Mouse (Mus musculus): ENCODE results near the gene Tspan31. TPM values are rescaled to one million over a fixed set of nuclear protein-coding genes. Genes with fewer than 3 reads are reported as not detected.
A peak's percentile ranks its signal among the peaks of the same experiment; 100 is the strongest.

Gene Tspan31
- total RNA-seq, 2 experiments from 2014 or later, result 61.6 to 82.5 TPM

GRCm38 (mm10) chr10:127047954-127048353 lies 22.1 kb downstream of the Tspan31 start, which contains the start of gene Cyp27b1:
Cyp27b1 (plus strand) TSS chr10:127048250.
- no peak for ATAC-seq (ENCODE audit: poor library complexity, severe bottlenecking)

- ATAC-seq (ENCODE audit: poor library complexity, severe bottlenecking), result no peak
Measured at GRCm38 (mm10) chr10:127043187-127043586, 26.9 kb downstream of the Tspan31 start.

- no peak for ATAC-seq (ENCODE audit: poor library complexity, severe bottlenecking)
Measured at GRCm38 (mm10) chr10:127042468-127043115, 27.5 kb downstream of the Tspan31 start.

GRCm38 (mm10) chr10:127041774-127042338 lies 28.2 kb downstream of the Tspan31 start:
- peak; percentile 90 for ATAC-seq (ENCODE audit: poor library complexity, severe bottlenecking)

- peak; percentile 53 for ATAC-seq (ENCODE audit: poor library complexity, severe bottlenecking)
Measured at GRCm38 (mm10) chr10:127041274-127041766, 28.7 kb downstream of the Tspan31 start, which contains the start of the genes Mettl1 and Eef1akmt3. Mettl1 (plus strand) TSS chr10:127041414. Eef1akmt3 (minus strand) TSS chr10:127041513.

GRCm38 (mm10) chr10:127040569-127041214 lies 29.4 kb downstream of the Tspan31 start:
- ATAC-seq (ENCODE audit: poor library complexity, severe bottlenecking), result peak; percentile 21

GRCm38 (mm10) chr10:127037641-127038040 lies 32.4 kb downstream of the Tspan31 start:
- no peak for ATAC-seq (ENCODE audit: poor library complexity, severe bottlenecking)

- ATAC-seq (ENCODE audit: poor library complexity, severe bottlenecking), result no peak
Measured at GRCm38 (mm10) chr10:127036273-127036672, 33.8 kb downstream of the Tspan31 start.

- no peak for ATAC-seq (ENCODE audit: poor library complexity, severe bottlenecking)
Measured at GRCm38 (mm10) chr10:127033301-127033741, 36.7 kb downstream of the Tspan31 start.

GRCm38 (mm10) chr10:127030336-127031296 lies 39.4 kb downstream of the Tspan31 start, which contains the start of gene Tsfm:
Tsfm (minus strand) TSS chr10:127030840.
- peak; percentile 100 for ATAC-seq (ENCODE audit: poor library complexity, severe bottlenecking)

GRCm38 (mm10) chr10:127018422-127018821 lies 51.6 kb downstream of the Tspan31 start:
- no peak for ATAC-seq (ENCODE audit: poor library complexity, severe bottlenecking)

Other genes with a start within 250 kb of the Tspan31 start
- gene Atp23, start 168.9 kb downstream of the Tspan31 start, total RNA-seq (2015), result 7.0 and 8.6 TPM in 2 replicates
- 3.5 and 5.1 TPM in 2 replicates for gene Atp23, start 168.9 kb downstream of the Tspan31 start, total RNA-seq (2017)
- 73.2 and 75.2 TPM in 2 replicates for gene Ctdsp2, start 91.5 kb downstream of the Tspan31 start, total RNA-seq (2015)
- 38.0 and 41.9 TPM in 2 replicates for gene Ctdsp2, start 91.5 kb downstream of the Tspan31 start, total RNA-seq (2017)
- gene Avil, start 69.6 kb downstream of the Tspan31 start, total RNA-seq (2015), result 0.07 TPM in 1 of 2 replicates, not detected in the other
- 0.04 and 0.16 TPM in 2 replicates for gene Avil, start 69.6 kb downstream of the Tspan31 start, total RNA-seq (2017)
- 17.4 and 25.7 TPM in 2 replicates for gene Tsfm, start 39.4 kb downstream of the Tspan31 start, total RNA-seq (2015)
- gene Tsfm, start 39.4 kb downstream of the Tspan31 start, total RNA-seq (2017), result 17.1 and 21.0 TPM in 2 replicates
- 4.2 and 5.4 TPM in 2 replicates for gene Mettl1, start 28.9 kb downstream of the Tspan31 start, total RNA-seq (2015)
- 3.5 and 8.9 TPM in 2 replicates for gene Mettl1, start 28.9 kb downstream of the Tspan31 start, total RNA-seq (2017)
- gene Eef1akmt3, start 28.8 kb downstream of the Tspan31 start, total RNA-seq (2015), result not detected in 2 replicates
- 0.08 TPM in 1 of 2 replicates, not detected in the other for gene Eef1akmt3, start 28.8 kb downstream of the Tspan31 start, total RNA-seq (2017)
- not detected in 2 replicates for gene Cyp27b1, start 22.0 kb downstream of the Tspan31 start, total RNA-seq (2015)
- gene Cyp27b1, start 22.0 kb downstream of the Tspan31 start, total RNA-seq (2017), result not detected in 2 replicates
- 0.04 TPM in 1 of 2 replicates, not detected in the other for gene March9, start 10.1 kb downstream of the Tspan31 start, total RNA-seq (2015)
- gene March9, start 10.1 kb downstream of the Tspan31 start, total RNA-seq (2017), result 0.22 and 0.37 TPM in 2 replicates
- 276 and 285 TPM in 2 replicates for gene Cdk4, start 6.7 kb downstream of the Tspan31 start, total RNA-seq (2015)
- gene Cdk4, start 6.7 kb downstream of the Tspan31 start, total RNA-seq (2017), result 174 and 258 TPM in 2 replicates
- gene Agap2, start 5.0 kb upstream of the Tspan31 start, total RNA-seq (2015), result 4.1 and 8.3 TPM in 2 replicates
- 32.5 and 35.4 TPM in 2 replicates for gene Agap2, start 5.0 kb upstream of the Tspan31 start, total RNA-seq (2017)
- gene Os9, start 50.9 kb upstream of the Tspan31 start, total RNA-seq (2015), result 39.9 and 42.3 TPM in 2 replicates
- gene Os9, start 50.9 kb upstream of the Tspan31 start, total RNA-seq (2017), result 170 and 195 TPM in 2 replicates
- gene B4galnt1, start 95.0 kb upstream of the Tspan31 start, total RNA-seq (2015), result 113 TPM in 2 replicates
- 67.7 and 75.5 TPM in 2 replicates for gene B4galnt1, start 95.0 kb upstream of the Tspan31 start, total RNA-seq (2017)
- 0.91 TPM in 1 of 2 replicates, not detected in the other for gene Slc26a10, start 110.4 kb upstream of the Tspan31 start, total RNA-seq (2015)
- gene Slc26a10, start 110.4 kb upstream of the Tspan31 start, total RNA-seq (2017), result 0.22 and 0.53 TPM in 2 replicates
- 0.16 TPM in 1 of 2 replicates, not detected in the other for gene Arhgef25, start 119.8 kb upstream of the Tspan31 start, total RNA-seq (2015)
- gene Arhgef25, start 119.8 kb upstream of the Tspan31 start, total RNA-seq (2017), result 0.41 and 1.0 TPM in 2 replicates
- gene Dtx3, start 125.5 kb upstream of the Tspan31 start, total RNA-seq (2015), result 8.2 and 9.2 TPM in 2 replicates
- gene Dtx3, start 125.5 kb upstream of the Tspan31 start, total RNA-seq (2017), result 4.5 and 9.1 TPM in 2 replicates
- gene Pip4k2c, start 141.3 kb upstream of the Tspan31 start, total RNA-seq (2015), result 9.6 and 12.0 TPM in 2 replicates
- 13.2 and 17.8 TPM in 2 replicates for gene Pip4k2c, start 141.3 kb upstream of the Tspan31 start, total RNA-seq (2017)
- gene Kif5a, start 193.1 kb upstream of the Tspan31 start, total RNA-seq (2015), result 0.85 and 0.93 TPM in 2 replicates
- gene Kif5a, start 193.1 kb upstream of the Tspan31 start, total RNA-seq (2017), result 0.70 and 0.94 TPM in 2 replicates
- gene Dctn2, start 196.1 kb upstream of the Tspan31 start, total RNA-seq (2015), result 78.9 and 82.6 TPM in 2 replicates
- gene Dctn2, start 196.1 kb upstream of the Tspan31 start, total RNA-seq (2017), result 90.1 and 96.4 TPM in 2 replicates
- 40.4 and 48.4 TPM in 2 replicates for gene Mbd6, start 218.8 kb upstream of the Tspan31 start, total RNA-seq (2015)
- gene Mbd6, start 218.8 kb upstream of the Tspan31 start, total RNA-seq (2017), result 5.6 and 8.9 TPM in 2 replicates
- gene Mars, start 241.5 kb upstream of the Tspan31 start, total RNA-seq (2015), result 38.4 and 47.8 TPM in 2 replicates
- 80.3 and 95.2 TPM in 2 replicates for gene Mars, start 241.5 kb upstream of the Tspan31 start, total RNA-seq (2017)

All from megakaryocyte, adult 5-6 weeks (primary cell).